Mouse (Mus musculus) G1E (cell line): ENCODE results near the gene Pim3. TPM values are rescaled to one million over a fixed set of nuclear protein-coding genes. Genes with fewer than 3 reads are reported as not detected.

Experiments used
- ATAC-seq: 2 replicates; pipeline ENCODE4 v1.8.0; 2016; ENCODE audit warnings: mild to moderate bottlenecking; ENCODE audit not compliant: insufficient number of reproducible peaks, poor library complexity, low FRiP score, severe bottlenecking; ENCODE audit errors: extremely low read depth
- DNase-seq: peaks from one replicate; pipeline ENCODE4 v3.0.0; 2012; ENCODE audit warnings: low spot score
- H3K27me3 ChIP-seq: 2 replicates; pipeline ENCODE4 v1.6.1; 2012; ENCODE audit warnings: mild to moderate bottlenecking, low read length, inconsistent platforms; ENCODE audit not compliant: insufficient read depth
- H3K36me3 ChIP-seq: replicated peaks from 2 replicates; pipeline ENCODE3; 2012; ENCODE audit warnings: mild to moderate bottlenecking, inconsistent platforms
- H3K4me1 ChIP-seq: 2 replicates; pipeline ENCODE4 v1.6.1; 2012; ENCODE audit warnings: low read depth, low read length, inconsistent platforms, mixed read lengths; ENCODE audit not compliant: insufficient read depth
- H3K4me3 ChIP-seq: 2 replicates; pipeline ENCODE4 v1.5.1; 2012; ENCODE audit warnings: low read depth, mild to moderate bottlenecking, inconsistent platforms, low read length, moderate library complexity, mixed read lengths
- H3K9me3 ChIP-seq: replicated peaks from 2 replicates; pipeline ENCODE4 v1.6.1; 2012; ENCODE audit warnings: inconsistent platforms
- CTCF ChIP-seq: IDR thresholded peaks from 2 replicates; pipeline ENCODE4 v1.5.1; 2012; ENCODE audit warnings: low read depth, low read length, inconsistent platforms, mixed read lengths
- GATA1 ChIP-seq: IDR thresholded peaks from 2 replicates; pipeline ENCODE4 v1.6.1; 2012; ENCODE audit warnings: borderline replicate concordance, low read length, inconsistent platforms, mixed read lengths
- GATA2 ChIP-seq: IDR thresholded peaks from 2 replicates; pipeline ENCODE4 v1.6.1; 2012; ENCODE audit warnings: low read depth, low read length, inconsistent platforms, borderline replicate concordance
- POLR2AphosphoS5 ChIP-seq: IDR thresholded peaks from 2 replicates; pipeline ENCODE4 v1.6.1; 2012; ENCODE audit warnings: low read depth, low read length, inconsistent platforms; ENCODE audit not compliant: insufficient replicate concordance
- TAL1 ChIP-seq: conservative IDR thresholded peaks from 2 replicates; pipeline ENCODE4 v1.6.1; 2012; ENCODE audit warnings: low read depth, low read length, inconsistent platforms, mixed read lengths
- polyA plus RNA-seq: library from polyadenylated mRNA; stranded (reverse); fragments of >175 nt; gene quantifications from 2 replicates; pipeline ENCODE4 v1.2.3, GENCODE M21; 2012
- total RNA-seq, 2 experiments: library from RNA; stranded (forward) in 1 of 2; stranded (reverse) in 1 of 2; fragments of 200-1000 nt in 1 of 2; fragments of >200 nt in 1 of 2; fragmentation: Nextera tagmentation in 1 of 2; gene quantifications; 2 replicates each; pipeline ENCODE4 v1.2.3; 2014 to 2017

Pim3 gene
- total and polyA plus RNA-seq, 3 experiments: 3.4 to 6.8 (median 5.3) TPM

DNA sequence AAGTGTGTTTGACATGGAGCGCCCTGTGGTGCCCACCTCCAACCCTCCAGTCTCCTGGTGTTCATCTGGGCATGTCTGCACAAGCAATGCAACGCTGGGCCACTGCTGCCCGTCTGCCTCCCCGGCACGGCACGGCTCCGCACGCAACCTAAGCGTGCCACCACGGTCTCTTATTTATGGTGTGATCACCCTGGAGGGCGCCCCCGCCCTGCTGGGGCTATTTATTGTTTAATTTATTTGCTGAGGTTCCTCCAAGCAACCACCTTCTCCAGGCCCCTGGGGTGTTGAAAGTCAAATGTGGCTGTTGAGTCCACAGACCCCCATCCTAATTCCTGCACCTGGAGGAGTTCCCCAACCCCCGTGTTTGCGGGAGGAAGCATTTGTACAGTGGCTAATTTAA, 3.1 kb downstream of the Pim3 start:
- peaks cover 25% of the 10 kb centered on the region for H3K36me3 ChIP-seq
- H3K4me3 ChIP-seq: no peak overlapping the region
- no peaks in the 10 kb centered on the region for H3K27me3 ChIP-seq
- DNase-seq: no peak
- TF ChIP-seq GATA2 (no peak), GATA1 (no peak), TAL1 (no peak), POLR2AphosphoS5 (no peak), CTCF (no peak)
- no peak for ATAC-seq
- peaks cover 29% of the 10 kb centered on the region for H3K4me1 ChIP-seq
- H3K9me3 ChIP-seq: peaks cover 30% of the 10 kb centered on the region

DNA sequence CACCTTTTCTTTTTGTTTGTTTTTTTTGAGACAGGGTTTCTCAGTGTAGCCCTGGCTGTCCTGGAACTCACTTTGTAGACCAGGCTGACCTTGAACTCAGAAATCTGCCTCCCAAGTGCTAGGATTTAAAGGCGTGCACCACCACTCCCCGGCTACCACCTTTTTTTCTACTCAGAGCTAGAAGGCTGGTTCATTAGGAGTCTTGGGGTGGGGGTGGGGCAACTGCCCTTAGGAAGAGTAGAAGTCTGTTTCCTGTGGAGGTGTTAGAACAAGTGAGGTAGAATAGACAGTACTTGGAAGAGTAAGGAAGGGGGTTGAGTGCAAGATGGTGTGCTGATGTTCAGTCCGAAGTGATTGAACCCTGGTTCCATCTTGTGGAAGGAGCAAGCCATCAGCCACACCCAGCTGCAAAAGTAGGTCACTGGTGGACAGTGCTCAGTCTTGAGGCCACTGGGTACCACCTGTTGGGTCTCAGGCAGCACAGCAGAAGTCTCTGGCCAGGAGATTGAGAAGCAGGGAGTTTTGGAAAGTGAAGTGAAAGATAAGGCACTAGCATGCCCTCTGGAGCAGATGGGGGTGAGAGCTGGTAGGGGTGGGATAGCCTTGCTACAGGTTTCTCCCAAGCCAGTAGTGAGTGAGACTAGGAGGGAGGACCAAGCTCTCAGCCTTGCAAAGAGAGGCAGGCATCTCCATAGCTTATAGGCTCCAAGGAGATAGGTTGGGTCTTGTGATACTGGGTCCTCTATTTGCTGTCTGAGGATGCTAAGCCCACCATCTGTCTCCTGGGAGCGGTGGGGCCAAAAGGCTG, 4.1 kb downstream of the Pim3 start:
- Histone ChIP-seq H3K4me3 (no peak overlapping the region), H3K9me3 (peaks cover 30% of the 10 kb centered on the region), H3K36me3 (peaks cover 25% of the 10 kb centered on the region), H3K27me3 (peaks cover 7% of the 10 kb centered on the region; the same call in 1 of the 2 replicates), H3K4me1 (peaks cover 29% of the 10 kb centered on the region)
- no peak for TF ChIP-seq TAL1
- TF ChIP-seq GATA1: no peak
- no peak for TF ChIP-seq GATA2
- TF ChIP-seq POLR2AphosphoS5: no peak
- TF ChIP-seq CTCF: no peak
- DNase-seq (no peak), ATAC-seq (no peak)

GRCm38 (mm10) chr15:88866934-88867356, 5.0 kb downstream of the Pim3 start:
- TF ChIP-seq TAL1: no peak
- peaks cover 24% of the 10 kb centered on the region for H3K4me1 ChIP-seq
- ATAC-seq (no peak), DNase-seq (no peak)
- H3K4me3 ChIP-seq: no peak overlapping the region
- H3K36me3 ChIP-seq: peaks cover 25% of the 10 kb centered on the region
- H3K27me3 ChIP-seq: peaks cover 7% of the 10 kb centered on the region; the same call in 1 of the 2 replicates
- H3K9me3 ChIP-seq: peaks cover 24% of the 10 kb centered on the region

DNA sequence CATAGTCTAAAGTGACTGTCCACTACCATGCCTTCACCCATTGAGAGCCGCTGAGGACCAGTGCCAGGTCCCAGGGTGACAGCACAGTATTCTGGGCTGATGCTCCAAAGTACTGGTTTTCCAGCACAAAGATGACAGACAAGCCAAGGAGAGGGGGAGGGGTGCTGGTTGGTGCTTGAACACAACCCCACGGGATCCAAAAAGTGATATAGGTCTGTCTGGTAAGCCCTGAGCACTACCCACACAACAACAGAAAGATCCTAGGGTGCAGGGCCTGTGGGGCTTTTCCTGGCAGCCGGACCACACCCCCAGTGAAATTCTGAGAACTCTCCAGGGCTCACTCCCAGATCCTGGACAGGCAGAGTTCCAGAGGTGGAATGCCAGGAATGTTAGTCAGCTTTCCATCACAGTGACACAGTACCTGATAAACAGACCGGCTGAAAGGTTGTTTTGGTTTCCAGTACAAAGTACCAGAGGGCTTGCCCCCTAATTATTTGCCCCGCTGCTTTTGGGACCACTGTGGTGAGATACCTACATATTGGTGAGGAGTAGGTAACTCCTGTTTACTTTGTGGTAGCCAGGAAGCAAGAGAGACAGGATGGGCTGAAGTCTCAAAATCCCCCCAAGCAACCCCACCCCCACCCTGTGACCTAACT, 5.5 kb downstream of the Pim3 start:
- peaks cover 20% of the 10 kb centered on the region for H3K4me1 ChIP-seq
- H3K4me3 ChIP-seq: no peak overlapping the region
- peaks cover 18% of the 10 kb centered on the region for H3K9me3 ChIP-seq
- TF ChIP-seq POLR2AphosphoS5 (no peak), GATA1 (no peak), CTCF (no peak), TAL1 (no peak), GATA2 (no peak)
- no peak for DNase-seq
- H3K36me3 ChIP-seq: peaks cover 25% of the 10 kb centered on the region
- ATAC-seq: no peak
- H3K27me3 ChIP-seq: peaks cover 7% of the 10 kb centered on the region; the same call in 1 of the 2 replicates

DNA sequence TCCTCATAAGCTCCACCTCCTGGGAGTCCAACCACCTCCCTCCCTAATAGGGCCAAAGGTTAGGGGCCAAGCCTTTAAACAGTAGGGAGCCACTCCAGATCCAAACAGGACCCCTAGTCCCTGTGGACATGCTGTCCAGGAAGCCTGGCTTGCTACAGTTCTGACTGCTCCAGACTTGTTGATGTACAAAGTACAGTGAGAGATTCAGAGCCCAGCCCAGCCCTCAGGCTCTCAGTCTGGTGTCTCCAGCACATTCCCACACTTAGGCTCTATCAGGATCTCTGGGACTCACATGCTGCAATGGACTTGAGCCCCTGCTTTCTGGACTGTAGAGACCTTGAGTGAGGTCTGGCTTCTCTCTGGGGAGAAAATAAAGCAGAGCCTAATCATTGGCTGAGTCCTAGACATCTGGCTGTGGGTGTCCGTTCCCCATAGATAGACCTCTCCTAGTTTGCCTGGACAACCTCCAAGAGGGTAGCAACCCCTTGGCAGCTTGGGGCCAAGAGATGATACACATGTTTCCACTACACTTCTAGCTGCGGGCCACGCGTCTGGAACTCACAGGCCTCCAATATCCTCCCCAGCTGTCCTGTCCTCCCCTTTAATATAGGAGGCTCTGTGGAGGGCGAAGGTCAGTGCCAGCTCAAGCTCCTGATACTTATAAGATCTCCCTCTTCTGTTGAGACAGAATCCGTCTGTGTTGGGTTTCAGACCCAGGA, 6.2 kb downstream of the Pim3 start:
- Histone ChIP-seq H3K4me1 (peaks cover 15% of the 10 kb centered on the region), H3K27me3 (peaks cover 7% of the 10 kb centered on the region; the same call in 1 of the 2 replicates), H3K36me3 (peaks cover 25% of the 10 kb centered on the region), H3K4me3 (no peak overlapping the region), H3K9me3 (peaks cover 12% of the 10 kb centered on the region)
- no peak for DNase-seq
- TF ChIP-seq TAL1: no peak
- no peak for TF ChIP-seq GATA2
- TF ChIP-seq POLR2AphosphoS5: no peak
- TF ChIP-seq CTCF: no peak
- no peak for TF ChIP-seq GATA1
- no peak for ATAC-seq

DNA sequence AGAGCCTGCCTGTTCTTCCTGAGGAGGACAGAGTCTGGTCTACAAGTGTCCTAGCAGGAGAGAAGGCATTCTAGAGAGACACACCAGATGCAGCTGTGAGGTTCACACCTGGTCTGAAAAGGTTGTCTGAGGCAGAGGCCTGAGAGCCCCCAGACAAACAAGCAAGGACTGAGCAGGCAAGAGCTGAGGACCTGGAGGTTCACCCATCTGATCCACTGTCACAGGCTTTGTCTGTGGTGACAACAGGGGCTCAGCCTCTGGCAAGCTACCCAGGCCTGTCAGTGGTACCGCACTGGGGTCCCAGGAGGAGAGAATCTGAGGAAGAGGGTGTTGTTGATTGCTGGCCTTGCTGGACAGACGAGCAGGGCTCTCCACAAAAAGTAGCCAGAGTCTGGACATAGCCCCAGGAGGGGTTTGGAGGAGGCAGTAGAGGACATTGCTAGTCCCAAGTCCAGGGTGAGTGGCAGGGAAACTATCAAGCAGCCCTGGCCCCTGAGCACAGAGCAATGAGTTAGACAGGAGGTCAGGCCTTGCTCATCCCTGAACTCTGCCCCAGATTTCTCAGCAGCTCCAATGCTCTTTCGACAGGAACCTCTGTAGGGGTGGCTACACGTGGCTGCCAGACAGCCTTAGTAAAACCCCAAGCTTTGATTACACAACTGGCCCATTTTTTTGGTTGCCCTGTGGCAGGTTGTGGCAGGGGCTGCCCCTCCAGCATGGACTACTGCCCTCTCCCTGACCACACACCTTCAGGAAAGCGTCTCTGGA, 8.6 kb downstream of the Pim3 start:
- Histone ChIP-seq H3K4me1 (no peaks in the 10 kb centered on the region), H3K9me3 (no peaks in the 10 kb centered on the region), H3K27me3 (peaks cover 19% of the 10 kb centered on the region), H3K4me3 (no peak overlapping the region), H3K36me3 (peaks cover 9% of the 10 kb centered on the region)
- no peak for ATAC-seq
- DNase-seq: no peak
- TF ChIP-seq CTCF: no peak
- TF ChIP-seq POLR2AphosphoS5: no peak
- no peak for TF ChIP-seq TAL1
- TF ChIP-seq GATA2: no peak
- no peak for TF ChIP-seq GATA1
